Mouse (Mus musculus): ENCODE measurements around the gene Hif3a.

DNA sequence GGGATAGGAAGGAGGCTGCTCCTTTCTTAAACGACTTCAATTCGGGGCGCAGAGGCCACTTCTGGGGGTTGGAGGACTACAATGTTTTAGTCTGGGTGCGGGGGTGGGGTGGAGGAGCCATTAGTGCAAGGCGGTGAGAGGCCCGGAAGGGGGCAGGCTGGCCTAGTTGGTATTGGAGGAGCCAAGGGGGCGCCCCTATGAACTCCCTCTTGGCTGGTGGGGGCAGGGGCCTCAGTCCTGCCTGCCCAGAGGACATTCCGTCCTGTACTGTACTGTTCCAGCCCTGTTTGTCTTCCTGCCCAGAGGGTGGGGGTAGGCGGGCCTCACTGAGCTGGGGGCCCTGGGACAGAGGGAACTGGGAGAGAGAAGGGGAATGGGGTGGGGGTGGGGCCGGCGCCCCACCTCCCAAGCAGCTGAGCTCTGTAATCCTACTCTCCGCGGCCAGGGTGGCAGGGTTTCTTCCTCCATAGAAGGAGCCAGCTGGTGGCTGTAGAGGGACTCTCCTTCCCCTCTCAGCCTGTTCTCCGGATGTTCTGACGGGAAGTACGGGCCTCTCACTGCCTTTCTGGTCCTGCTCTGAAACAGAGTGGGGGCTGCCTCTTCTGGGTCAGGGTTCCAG is 4.0 kb downstream of the Hif3a start:
- TF ChIP-seq POLR2A (IDR thresholded peaks at IDR 0.05; ENCODE audit: insufficient read length, low read depth) = no peak
- TF ChIP-seq MAX (IDR thresholded peaks at IDR 0.05; ENCODE audit: low read depth) = no peak
- no peak for TF ChIP-seq TCF12 (IDR thresholded peaks at IDR 0.05; ENCODE audit: insufficient read depth, poor library complexity, severe bottlenecking)
- TF ChIP-seq USF1 (IDR thresholded peaks at IDR 0.05; ENCODE audit: low read depth) = no peak
- no peak for TF ChIP-seq POLR2AphosphoS2 (IDR thresholded peaks at IDR 0.05; ENCODE audit: insufficient read length, low read depth)
- TF ChIP-seq MYOD1 (IDR thresholded peaks at IDR 0.05; ENCODE audit: control insufficient read depth in 1 of 3, insufficient read length in 2 of 3, low read depth in 2 of 3) = no peak
- peak in 1 of 3 experiments; percentile 56 for TF ChIP-seq MYOG (IDR thresholded peaks at IDR 0.05; ENCODE audit: control insufficient read depth in 1 of 3, insufficient read depth in 1 of 3, insufficient read length in 2 of 3, low read depth in 2 of 3)
- no peak for TF ChIP-seq CEBPB (IDR thresholded peaks at IDR 0.05; ENCODE audit: insufficient read depth, poor library complexity, severe bottlenecking)
- TF ChIP-seq REST (IDR thresholded peaks at IDR 0.05; ENCODE audit: insufficient read depth, insufficient read length) = no peak
- no peak for TF ChIP-seq TCF3 (IDR thresholded peaks at IDR 0.05; ENCODE audit: insufficient read length, low read depth)
